Mouse (Mus musculus) bone marrow macrophage, adult 2 months (primary cell): ENCODE data around the gene 9630041A04Rik.

Experiments
- CTCF ChIP-seq: IDR thresholded peaks from 2 replicates; pipeline ENCODE4 v1.5.1; 2012; ENCODE audit warnings: low read depth, mild to moderate bottlenecking, low read length, moderate library complexity
- POLR2A ChIP-seq: IDR thresholded peaks from 2 replicates; pipeline ENCODE4 v1.6.1; 2012; ENCODE audit warnings: mild to moderate bottlenecking, low read depth, low read length, borderline replicate concordance

GRCm38 (mm10) chr9:101972314-101972713, 110.7 kb downstream of the 9630041A04Rik start:
- no peak for TF ChIP-seq CTCF
- TF ChIP-seq POLR2A = no peak
